Mouse (Mus musculus): ENCODE measurements around the gene Stx8. TPM values are rescaled to one million over a fixed set of nuclear protein-coding genes. Genes with fewer than 3 reads are reported as not detected.
A peak's percentile ranks its signal among the peaks of the same experiment; 100 is the strongest.

The Stx8 gene
- total and polyA plus RNA-seq, 3 experiments, result 29.5 to 152 (median 30.9) TPM

DNA sequence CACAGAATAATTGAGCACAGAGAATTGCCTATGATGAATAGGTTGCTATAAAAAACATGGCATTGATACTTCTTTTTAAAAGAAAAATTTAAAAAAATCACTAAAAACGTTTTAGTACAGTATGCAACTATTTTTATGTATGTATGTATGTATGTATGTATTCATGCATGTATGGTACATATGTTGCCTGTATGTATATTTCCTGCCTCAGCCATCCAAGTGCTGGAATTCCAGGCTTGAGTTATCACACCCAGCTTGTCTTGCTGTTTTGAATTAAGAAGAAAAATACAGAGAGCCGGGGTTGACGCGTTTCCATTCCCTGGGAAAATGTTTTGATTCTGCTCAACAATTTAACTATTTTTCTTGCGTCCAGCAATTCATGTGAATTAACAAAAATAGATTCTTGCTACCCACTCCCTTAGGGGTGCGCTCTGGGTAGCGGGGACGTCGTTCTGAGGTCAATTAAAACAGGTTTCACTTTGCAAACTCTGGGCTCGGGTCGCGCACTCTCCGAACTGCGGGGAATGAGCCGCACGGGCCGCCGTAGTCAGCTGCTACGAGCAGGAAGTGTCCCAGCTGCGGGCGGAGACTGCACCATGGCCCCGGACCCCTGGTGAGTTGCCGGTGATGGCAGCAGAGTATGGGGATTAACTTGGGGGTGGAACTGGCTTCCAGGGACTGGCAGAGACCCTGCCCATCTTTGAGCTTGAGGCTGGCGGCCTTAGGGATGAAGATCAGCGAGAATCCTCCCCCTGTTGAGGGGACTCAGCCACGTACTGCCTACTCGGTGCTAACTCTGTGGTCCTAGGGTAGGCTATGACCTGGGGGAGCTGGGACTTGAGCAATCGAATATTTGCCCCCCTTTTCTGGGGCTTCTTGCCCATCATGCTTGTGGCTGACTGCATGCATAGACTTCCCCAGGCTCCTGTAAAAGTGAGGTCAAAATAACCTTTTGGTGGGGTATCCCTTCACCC is at the start of gene Stx8 (continued):
- TF ChIP-seq HCFC1 (IDR thresholded peaks at IDR 0.05; ENCODE audit: low read depth, low read length) (peak; percentile 86), MAZ (IDR thresholded peaks at IDR 0.05; ENCODE audit: low read depth, low read length) (no peak), JUND (IDR thresholded peaks at IDR 0.05; ENCODE audit: low read depth, low read length) (no peak), TCF12 (IDR thresholded peaks at IDR 0.05; ENCODE audit: low read depth, low read length) (peak; percentile 46; the same call in 1 of the 2 replicates), GABPA (IDR thresholded peaks at IDR 0.05; ENCODE audit: low read depth, low read length) (no peak)

DNA sequence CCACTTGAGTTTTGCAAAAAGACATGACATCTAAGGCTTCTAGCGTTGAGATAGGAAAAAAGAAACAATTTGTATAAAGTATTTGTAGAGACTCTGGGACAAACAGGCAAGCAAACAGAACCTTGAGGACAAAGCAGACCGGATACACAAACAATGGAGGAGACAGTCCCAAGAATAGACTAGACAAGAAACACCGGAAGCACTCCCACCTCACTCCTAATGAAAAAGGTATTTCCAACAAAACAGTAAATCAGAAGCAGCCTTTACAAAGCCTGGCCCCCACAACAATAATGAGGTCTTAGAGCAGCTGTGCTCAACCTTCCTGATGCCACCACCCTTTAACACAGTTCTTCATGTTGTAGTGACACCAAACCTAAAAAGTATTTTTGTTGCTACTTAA is 48.9 kb upstream of the Stx8 start:
- Histone ChIP-seq H3K9me3 (replicated peaks; ENCODE audit: insufficient read depth, low read length) (no peaks in the 10 kb centered on the region), H3K27me3 (ENCODE audit: control insufficient read depth in 1 of 2, insufficient read depth in 2 of 2, low read length in 2 of 2) (no peaks in the 10 kb centered on the region)

DNA sequence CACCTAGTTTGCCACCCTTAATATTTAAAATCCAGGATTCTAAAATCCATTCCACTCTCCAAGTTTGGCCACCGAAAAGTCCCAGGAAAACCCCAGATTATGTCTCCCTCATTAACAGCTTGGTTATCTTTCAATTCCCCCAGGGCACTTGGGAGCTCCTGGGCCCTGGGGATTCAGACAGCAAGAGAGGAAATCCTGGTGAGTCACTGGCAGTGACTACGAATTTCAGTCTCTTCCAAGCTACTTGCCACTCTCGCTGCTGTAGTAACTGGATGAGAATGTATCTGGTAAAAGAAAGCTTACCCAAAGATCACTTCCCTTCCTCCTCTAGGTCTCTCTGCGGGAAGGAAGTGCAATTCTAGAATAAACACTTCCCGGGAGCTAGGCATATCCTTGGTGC is 46.4 kb upstream of the Stx8 start:
- Histone ChIP-seq H3K4me3 (ENCODE audit: control insufficient read depth in 1 of 2, insufficient read depth in 1 of 2, low read depth in 2 of 2, low read length in 2 of 2) (no peak overlapping the region), H3K4me1 (ENCODE audit: control insufficient read depth in 1 of 2, insufficient read depth in 2 of 2, low read length in 2 of 2) (no peaks in the 10 kb centered on the region), H3K9me3 (replicated peaks; ENCODE audit: insufficient read depth, low read length) (no peaks in the 10 kb centered on the region), H3K36me3 (ENCODE audit: control insufficient read depth in 1 of 2, insufficient read depth in 2 of 2, low read length in 2 of 2) (no peaks in the 10 kb centered on the region), H3K79me2 (ENCODE audit: control insufficient read depth, insufficient read depth, low read length, poor library complexity) (no peaks in the 10 kb centered on the region), H3K9ac (ENCODE audit: control insufficient read depth, low read depth, low read length, poor library complexity, severe bottlenecking) (no peak overlapping the region), H3K27me3 (ENCODE audit: control insufficient read depth in 1 of 2, insufficient read depth in 2 of 2, low read length in 2 of 2) (no peaks in the 10 kb centered on the region), H3K27ac (ENCODE audit: control insufficient read depth, low read depth, low read length) (no peak overlapping the region)
- no peak for DNase-seq (ENCODE audit: low read depth, low spot score)
- TF ChIP-seq BHLHE40 (IDR thresholded peaks at IDR 0.05; ENCODE audit: borderline replicate concordance, low read depth, low read length), result no peak
- no peak for TF ChIP-seq TAL1 (IDR thresholded peaks at IDR 0.05; ENCODE audit: low read length)
- no peak for TF ChIP-seq ZMIZ1 (IDR thresholded peaks at IDR 0.05; ENCODE audit: low read depth, low read length)
- TF ChIP-seq GATA1 (IDR thresholded peaks at IDR 0.05; ENCODE audit: low read depth, low read length), result no peak
- TF ChIP-seq USF1 (IDR thresholded peaks at IDR 0.05; ENCODE audit: low read depth, low read length), result no peak
- TF ChIP-seq CHD1 (IDR thresholded peaks at IDR 0.05; ENCODE audit: low read depth, low read length), result no peak
- TF ChIP-seq POLR2AphosphoS2 (IDR thresholded peaks at IDR 0.05; ENCODE audit: low read length), result no peak
- TF ChIP-seq NELFE (IDR thresholded peaks at IDR 0.05; ENCODE audit: low read depth, low read length), result no peak
- no peak for TF ChIP-seq MAZ (IDR thresholded peaks at IDR 0.05; ENCODE audit: low read depth, low read length)

More for the DNA sequence above, 48.9 kb upstream of the Stx8 start:
- H3K36me3 ChIP-seq (ENCODE audit: control insufficient read depth in 1 of 2, insufficient read depth in 2 of 2, low read length in 2 of 2), result no peaks in the 10 kb centered on the region
- H3K4me1 ChIP-seq (ENCODE audit: control insufficient read depth in 1 of 2, insufficient read depth in 2 of 2, low read length in 2 of 2), result no peaks in the 10 kb centered on the region
- DNase-seq (ENCODE audit: low read depth, low spot score), result no peak
- TF ChIP-seq ZKSCAN1 (IDR thresholded peaks at IDR 0.05; ENCODE audit: low read depth, low read length) (no peak), MYC (IDR thresholded peaks at IDR 0.05; ENCODE audit: low read depth, low read length) (no peak), TBP (IDR thresholded peaks at IDR 0.05; ENCODE audit: low read depth, low read length) (no peak), CTCF (IDR thresholded peaks at IDR 0.05 in 2 of 3, conservative IDR thresholded peaks at IDR 0.05 in 1 of 3; ENCODE audit: control insufficient read depth in 1 of 3, insufficient read depth in 1 of 3, low read depth in 2 of 3, low read length in 3 of 3, poor library complexity in 1 of 3, severe bottlenecking in 1 of 3) (no peak), GATA1 (IDR thresholded peaks at IDR 0.05; ENCODE audit: low read depth, low read length) (no peak), GABPA (IDR thresholded peaks at IDR 0.05; ENCODE audit: low read depth, low read length) (no peak), TCF12 (IDR thresholded peaks at IDR 0.05; ENCODE audit: low read depth, low read length) (no peak), HCFC1 (IDR thresholded peaks at IDR 0.05; ENCODE audit: low read depth, low read length) (no peak)
- H3K27ac ChIP-seq (ENCODE audit: control insufficient read depth, low read depth, low read length), result no peak overlapping the region
- no peak overlapping the region for H3K4me3 ChIP-seq (ENCODE audit: control insufficient read depth in 1 of 2, insufficient read depth in 1 of 2, low read depth in 2 of 2, low read length in 2 of 2)
- H3K9ac ChIP-seq (ENCODE audit: control insufficient read depth, low read depth, low read length, poor library complexity, severe bottlenecking), result no peak overlapping the region
- no peaks in the 10 kb centered on the region for H3K79me2 ChIP-seq (ENCODE audit: control insufficient read depth, insufficient read depth, low read length, poor library complexity)
